Mouse (Mus musculus) CH12.LX (cell line): ENCODE data around the gene 5730596B20Rik. TPM values are rescaled to one million over a fixed set of nuclear protein-coding genes. Genes with fewer than 3 reads are reported as not detected.

ENCODE experiments used
- polyA plus RNA-seq: library from polyadenylated mRNA; unstranded; fragments of >175 nt; gene quantifications from 2 replicates; pipeline ENCODE4 v1.2.1, GENCODE M21; 2012; ENCODE audit warnings: low read depth; ENCODE audit not compliant: insufficient read length
- total RNA-seq, 2 experiments: library from RNA; depleted of rRNA; stranded (reverse); fragments of 300-350 nt in 1 of 2; fragments of >200 nt in 1 of 2; gene quantifications; 2 replicates each; pipeline ENCODE4 v1.2.3; 2012 to 2014

The 5730596B20Rik gene
- total and polyA plus RNA-seq, 3 experiments = 0.07 TPM; not detected in 2

Other genes with a start within 250 kb of the 5730596B20Rik start
- gene Skap2, start 164.9 kb upstream of the 5730596B20Rik start, total RNA-seq (2012; rRNA removed) = 25.8 and 30.2 TPM in 2 replicates
- 51.9 and 61.0 TPM in 2 replicates for gene Skap2, start 164.9 kb upstream of the 5730596B20Rik start, total RNA-seq (2014; rRNA removed)
- 76.1 and 85.9 TPM in 2 replicates for gene Skap2, start 164.9 kb upstream of the 5730596B20Rik start, polyA plus RNA-seq
- 1.4 and 1.9 TPM in 2 replicates for gene Hoxa1, start 19.2 kb upstream of the 5730596B20Rik start, total RNA-seq (2012; rRNA removed)
- gene Hoxa1, start 19.2 kb upstream of the 5730596B20Rik start, total RNA-seq (2014; rRNA removed) = 3.7 and 4.6 TPM in 2 replicates
- gene Hoxa1, start 19.2 kb upstream of the 5730596B20Rik start, polyA plus RNA-seq = 2.5 and 3.2 TPM in 2 replicates
- not detected in 2 replicates for gene Hoxa2, start 12.7 kb upstream of the 5730596B20Rik start, total RNA-seq (2012; rRNA removed)
- 0.12 TPM in 1 of 2 replicates, not detected in the other for gene Hoxa2, start 12.7 kb upstream of the 5730596B20Rik start, total RNA-seq (2014; rRNA removed)
- gene Hoxa2, start 12.7 kb upstream of the 5730596B20Rik start, polyA plus RNA-seq = 0.26 and 0.45 TPM in 2 replicates
- gene Hoxa4, start 14.3 kb downstream of the 5730596B20Rik start, total RNA-seq (2012; rRNA removed) = not detected in 2 replicates
- not detected in 2 replicates for gene Hoxa4, start 14.3 kb downstream of the 5730596B20Rik start, total RNA-seq (2014; rRNA removed)
- 0.19 TPM in 1 of 2 replicates, not detected in the other for gene Hoxa4, start 14.3 kb downstream of the 5730596B20Rik start, polyA plus RNA-seq
- gene Hoxa5, start 27.1 kb downstream of the 5730596B20Rik start, total RNA-seq (2012; rRNA removed) = 1.5 TPM in 2 replicates
- 0.83 and 1.2 TPM in 2 replicates for gene Hoxa5, start 27.1 kb downstream of the 5730596B20Rik start, total RNA-seq (2014; rRNA removed)
- gene Hoxa5, start 27.1 kb downstream of the 5730596B20Rik start, polyA plus RNA-seq = 3.1 and 4.1 TPM in 2 replicates
- 1.2 and 2.2 TPM in 2 replicates for gene Hoxa6, start 31.2 kb downstream of the 5730596B20Rik start, total RNA-seq (2012; rRNA removed)
- 0.58 and 1.1 TPM in 2 replicates for gene Hoxa6, start 31.2 kb downstream of the 5730596B20Rik start, total RNA-seq (2014; rRNA removed)
- 1.6 and 2.1 TPM in 2 replicates for gene Hoxa6, start 31.2 kb downstream of the 5730596B20Rik start, polyA plus RNA-seq
- gene Hoxa3, start 35.8 kb downstream of the 5730596B20Rik start, total RNA-seq (2012; rRNA removed) = 0.25 and 0.38 TPM in 2 replicates
- gene Hoxa3, start 35.8 kb downstream of the 5730596B20Rik start, total RNA-seq (2014; rRNA removed) = 0.08 TPM in 1 of 2 replicates, not detected in the other
- gene Hoxa3, start 35.8 kb downstream of the 5730596B20Rik start, polyA plus RNA-seq = 0.34 and 0.37 TPM in 2 replicates
- not detected in 2 replicates for gene Gm28308, start 35.8 kb downstream of the 5730596B20Rik start, total RNA-seq (2012; rRNA removed)
- not detected in 2 replicates for gene Gm28308, start 35.8 kb downstream of the 5730596B20Rik start, total RNA-seq (2014; rRNA removed)
- gene Gm28308, start 35.8 kb downstream of the 5730596B20Rik start, polyA plus RNA-seq = not detected in 2 replicates
- gene Hoxa7, start 44.4 kb downstream of the 5730596B20Rik start, total RNA-seq (2012; rRNA removed) = 0.71 and 1.1 TPM in 2 replicates
- 0.85 and 1.0 TPM in 2 replicates for gene Hoxa7, start 44.4 kb downstream of the 5730596B20Rik start, total RNA-seq (2014; rRNA removed)
- 1.4 TPM in 2 replicates for gene Hoxa7, start 44.4 kb downstream of the 5730596B20Rik start, polyA plus RNA-seq
- gene Hoxa9, start 53.6 kb downstream of the 5730596B20Rik start, total RNA-seq (2012; rRNA removed) = 0.30 and 0.50 TPM in 2 replicates
- 0.30 and 0.32 TPM in 2 replicates for gene Hoxa9, start 53.6 kb downstream of the 5730596B20Rik start, total RNA-seq (2014; rRNA removed)
- gene Hoxa9, start 53.6 kb downstream of the 5730596B20Rik start, polyA plus RNA-seq = 0.47 and 0.97 TPM in 2 replicates
- gene Hoxa10, start 63.4 kb downstream of the 5730596B20Rik start, total RNA-seq (2012; rRNA removed) = 5.2 and 5.7 TPM in 2 replicates
- gene Hoxa10, start 63.4 kb downstream of the 5730596B20Rik start, total RNA-seq (2014; rRNA removed) = 14.3 and 14.6 TPM in 2 replicates
- 14.3 and 14.5 TPM in 2 replicates for gene Hoxa10, start 63.4 kb downstream of the 5730596B20Rik start, polyA plus RNA-seq
- not detected in 2 replicates for gene Hoxa11, start 68.3 kb downstream of the 5730596B20Rik start, total RNA-seq (2012; rRNA removed)
- not detected in 2 replicates for gene Hoxa11, start 68.3 kb downstream of the 5730596B20Rik start, total RNA-seq (2014; rRNA removed)
- gene Hoxa11, start 68.3 kb downstream of the 5730596B20Rik start, polyA plus RNA-seq = not detected in 2 replicates
- not detected in 2 replicates for gene Hoxa13, start 83.4 kb downstream of the 5730596B20Rik start, total RNA-seq (2012; rRNA removed)
- gene Hoxa13, start 83.4 kb downstream of the 5730596B20Rik start, total RNA-seq (2014; rRNA removed) = 0.11 and 0.17 TPM in 2 replicates
- 0.10 TPM in 1 of 2 replicates, not detected in the other for gene Hoxa13, start 83.4 kb downstream of the 5730596B20Rik start, polyA plus RNA-seq
- not detected in 2 replicates for gene Evx1, start 136.0 kb downstream of the 5730596B20Rik start, total RNA-seq (2012; rRNA removed)
- not detected in 2 replicates for gene Evx1, start 136.0 kb downstream of the 5730596B20Rik start, total RNA-seq (2014; rRNA removed)
- gene Evx1, start 136.0 kb downstream of the 5730596B20Rik start, polyA plus RNA-seq = not detected in 2 replicates